Mouse (Mus musculus): ENCODE results near the gene Lgals3bp. TPM values are rescaled to one million over a fixed set of nuclear protein-coding genes. Genes with fewer than 3 reads are reported as not detected.

Lgals3bp gene
- total RNA-seq, 2 experiments from 2014 or later: 55.4 to 58.3 TPM

GRCm38 (mm10) chr11:118423266-118423971, 21.5 kb upstream of the Lgals3bp start:
- peak; percentile 89 for DNase-seq

GRCm38 (mm10) chr11:118420261-118420660, 18.4 kb upstream of the Lgals3bp start:
- DNase-seq: no peak

GRCm38 (mm10) chr11:118418834-118419504, 17.1 kb upstream of the Lgals3bp start, which contains the start of gene Cant1:
Cant1 (minus strand) TSS chr11:118419086.
- peak; percentile 97 for DNase-seq

GRCm38 (mm10) chr11:118418442-118418833, 16.5 kb upstream of the Lgals3bp start:
- DNase-seq: no peak

GRCm38 (mm10) chr11:118417496-118417895, 15.6 kb upstream of the Lgals3bp start:
- DNase-seq: no peak

GRCm38 (mm10) chr11:118416046-118416445, 14.2 kb upstream of the Lgals3bp start:
- DNase-seq: peak; percentile 43

- no peak for DNase-seq
These were observed 13.7 kb upstream of the Lgals3bp start for GRCm38 (mm10) chr11:118415630-118416029.

- no peak for DNase-seq
These were observed 12.4 kb upstream of the Lgals3bp start for GRCm38 (mm10) chr11:118414270-118414669.

GRCm38 (mm10) chr11:118413055-118413454, 11.2 kb upstream of the Lgals3bp start:
- no peak for DNase-seq

GRCm38 (mm10) chr11:118412601-118413000, 10.7 kb upstream of the Lgals3bp start:
- no peak for DNase-seq

- DNase-seq: no peak
These were observed 9.4 kb upstream of the Lgals3bp start for GRCm38 (mm10) chr11:118411271-118411670.

- DNase-seq: no peak
These were observed 8.6 kb upstream of the Lgals3bp start for GRCm38 (mm10) chr11:118410479-118410878.

- DNase-seq: no peak
These were observed 8.2 kb upstream of the Lgals3bp start for GRCm38 (mm10) chr11:118410073-118410444.

GRCm38 (mm10) chr11:118409106-118410072, 7.5 kb upstream of the Lgals3bp start:
- no peak for DNase-seq

GRCm38 (mm10) chr11:118408051-118408740, 6.3 kb upstream of the Lgals3bp start:
- DNase-seq: no peak

- peak; percentile 75 for DNase-seq
These were observed 5.5 kb upstream of the Lgals3bp start for GRCm38 (mm10) chr11:118407318-118407910.

- DNase-seq: no peak
These were observed 4.6 kb upstream of the Lgals3bp start for GRCm38 (mm10) chr11:118406521-118406920.

- no peak for DNase-seq
These were observed 3.4 kb upstream of the Lgals3bp start for GRCm38 (mm10) chr11:118405311-118405710.

- no peak for DNase-seq
These were observed 2.3 kb upstream of the Lgals3bp start for GRCm38 (mm10) chr11:118403951-118404899.

GRCm38 (mm10) chr11:118403183-118403582, 1.3 kb upstream of the Lgals3bp start:
- DNase-seq: no peak

All from adrenal gland, postnatal 10 days (tissue).